Mouse (Mus musculus) olfactory bulb, adult 2 months (tissue): Measurements from ENCODE around the gene Hivep2.

Source experiments
- CTCF ChIP-seq: fragments of 200-500 bp; IDR thresholded peaks from 2 replicates; pipeline ENCODE4 v1.5.1; 2012; ENCODE audit warnings: low read depth, mild to moderate bottlenecking, low read length, moderate library complexity; ENCODE audit not compliant: insufficient read depth
- POLR2A ChIP-seq: fragments of 200-500 bp; IDR thresholded peaks from 2 replicates; pipeline ENCODE4 v1.6.1; 2012; ENCODE audit warnings: mild to moderate bottlenecking, low read depth, low read length, moderate library complexity; ENCODE audit not compliant: insufficient read depth

DNA sequence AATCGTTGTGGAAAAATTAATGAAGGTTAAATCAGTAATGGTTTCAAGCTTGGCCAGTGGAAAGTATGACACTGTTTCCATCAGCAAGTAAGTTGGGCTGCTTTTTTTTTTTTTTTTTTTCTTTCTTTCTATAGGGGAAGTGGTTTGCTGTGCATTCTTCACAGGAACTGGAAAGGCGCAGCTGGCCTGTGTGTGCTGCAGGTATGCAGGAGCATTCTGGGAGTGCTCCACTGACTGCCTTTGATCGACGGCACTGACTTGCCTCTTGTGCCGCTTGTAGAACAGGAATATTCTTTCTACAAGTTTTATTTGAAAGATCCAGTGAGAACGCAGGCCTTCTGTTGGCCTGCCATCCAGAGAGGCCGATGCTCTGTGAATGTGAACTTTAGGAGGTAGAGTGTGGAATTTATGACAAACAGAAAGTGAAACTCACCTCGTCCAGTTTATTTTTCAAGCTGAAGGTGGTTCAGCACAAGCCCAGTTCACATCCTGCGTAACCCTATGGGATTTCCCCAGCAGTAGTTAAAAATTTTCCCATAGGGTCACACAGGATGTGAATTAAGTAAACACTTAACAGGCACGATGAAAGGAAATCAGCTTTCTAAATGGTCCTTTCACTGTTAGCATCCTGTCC is 120.1 kb downstream of the Hivep2 start:
- TF ChIP-seq CTCF, result no peak
- no peak for TF ChIP-seq POLR2A
